Mouse (Mus musculus): ENCODE measurements around the gene Nepro.

- TF ChIP-seq GATA1 (IDR thresholded peaks at IDR 0.05; ENCODE audit: borderline replicate concordance, low read length) (no peak), FLI1 (IDR thresholded peaks at IDR 0.05; ENCODE audit: low read length) (no peak)
Observed at GRCm38 (mm10) chr16:44780751-44781150, 56.6 kb downstream of the Nepro start.

Measured in megakaryocyte, embryonic 14.5 days (primary cell).